In genomic region chrX:93557171-93557570, GRCm38 (mm10) we compare ENCODE assay signal across 15 mouse cellular contexts.
A peak's percentile ranks its signal among the peaks of the same experiment; 100 is the strongest.
DNase-seq lines count a peak whose midpoint lies in the region; ATAC-seq and TF ChIP-seq lines count a peak whose summit lies in the region.
"Had no signal": no experiment of that assay in that cellular context is flagged by ENCODE, and none has a peak within 500 bp of the region (broad histone marks: within the 10 kb centered on the region; RNA-seq: fewer than 3 reads in every experiment).

No protein-coding gene starts in this region.

- ATAC-seq in liver, postnatal 0 days = no peak

- no peak for DNase-seq in gastrocnemius, adult 2 months
- no peak for DNase-seq in gastrocnemius, postnatal 36 days
- DNase-seq in liver, postnatal 0 days = no peak
- DNase-seq in liver = no peak
- peak; percentile 8 for DNase-seq in MEL (ENCODE audit: low read depth, low spot score)
- DNase-seq in retina, embryonic 14.5 days (ENCODE audit: low spot score) = peak; percentile 47
- DNase-seq in frontal cortex, postnatal 10 days (ENCODE audit: low spot score in 2 of 2) = no peak
- DNase-seq in kidney, adult 18-20 months = no peak
- DNase-seq: adrenal gland, adult 8-10 months; cerebellum, adult 11 months; right cerebral cortex, postnatal 25 days had no signal

- no peaks in the 10 kb centered on the region for H3K79me2 ChIP-seq in MEL (ENCODE audit: control insufficient read depth, insufficient read depth, low read length, poor library complexity)

- TF ChIP-seq CTCF in gastrocnemius, adult 2 months (IDR thresholded peaks at IDR 0.05) = peak; percentile 51
- peak; percentile 46 for TF ChIP-seq CTCF in liver, postnatal 0 days (IDR thresholded peaks at IDR 0.05; ENCODE audit: low read depth)
- peak in 1 of 3 experiments; percentile 37; a peak in 3 of 6 replicates for TF ChIP-seq CTCF in MEL (IDR thresholded peaks at IDR 0.05 in 2 of 3, conservative IDR thresholded peaks at IDR 0.05 in 1 of 3; ENCODE audit: control insufficient read depth in 1 of 3, insufficient read depth in 1 of 3, low read depth in 2 of 3, low read length in 3 of 3, poor library complexity in 1 of 3, severe bottlenecking in 1 of 3)

- 38% methylated on average over 1 of the region's 1 CpGs for WGBS in liver, postnatal 0 days (ENCODE audit: insufficient replicate concordance)

- H3K4me1 ChIP-seq in liver, postnatal 0 days (ENCODE audit: insufficient read depth) = no peaks in the 10 kb centered on the region
- no peaks in the 10 kb centered on the region for H3K4me1 ChIP-seq in MEL (ENCODE audit: control insufficient read depth in 1 of 2, insufficient read depth in 2 of 2, low read length in 2 of 2)
- H3K4me1 ChIP-seq: embryonic facial prominence, embryonic 15.5 days; heart, embryonic 15.5 days had no signal

- H3K36me3 ChIP-seq in liver, postnatal 0 days (replicated peaks; ENCODE audit: insufficient read depth, low read length) = no peaks in the 10 kb centered on the region
- peaks cover 0 to 6% of the 10 kb centered on the region in 2 experiments; a peak in 2 of 4 replicates for H3K36me3 ChIP-seq in MEL (ENCODE audit: control insufficient read depth in 1 of 2, insufficient read depth in 2 of 2, low read length in 2 of 2)
- H3K36me3 ChIP-seq: embryonic facial prominence, embryonic 15.5 days; heart, embryonic 15.5 days had no signal

- H3K27me3 ChIP-seq in liver, postnatal 0 days (ENCODE audit: insufficient read depth, low read length) = no peaks in the 10 kb centered on the region
- no peaks in the 10 kb centered on the region for H3K27me3 ChIP-seq in MEL (ENCODE audit: control insufficient read depth in 1 of 2, insufficient read depth in 2 of 2, low read length in 2 of 2)
- H3K27me3 ChIP-seq: embryonic facial prominence, embryonic 15.5 days; heart, embryonic 15.5 days had no signal

- intact Hi-C loops in gastrocnemius, adult 2 months (cut with DNase I) = loop anchor here (5.0 kb wide), 1 partner anchor 485 kb away; no protein-coding TSS in a partner anchor
- intact Hi-C loops in gastrocnemius, postnatal 36 days (cut with DNase I) = no loop called here

- no peak for TF ChIP-seq POLR2A in MEL (IDR thresholded peaks at IDR 0.05; ENCODE audit: control insufficient read depth in 1 of 2, insufficient read depth in 1 of 2, low read depth in 1 of 2, low read length in 2 of 2, poor library complexity in 1 of 2)

- H3K9ac ChIP-seq in liver, postnatal 0 days (replicated peaks) = no peak overlapping the region
- H3K9ac ChIP-seq in MEL (ENCODE audit: control insufficient read depth, low read depth, low read length, poor library complexity, severe bottlenecking) = no peak overlapping the region
- H3K9ac ChIP-seq: embryonic facial prominence, embryonic 15.5 days; heart, embryonic 15.5 days had no signal

- no peak overlapping the region for H3K4me3 ChIP-seq in gastrocnemius, adult 2 months
- no peak overlapping the region for H3K4me3 ChIP-seq in liver, postnatal 0 days (ENCODE audit: low read depth, low read length)
- H3K4me3 ChIP-seq in MEL (ENCODE audit: control insufficient read depth in 1 of 2, insufficient read depth in 1 of 2, low read depth in 2 of 2, low read length in 2 of 2) = no peak overlapping the region
- H3K4me3 ChIP-seq: embryonic facial prominence, embryonic 15.5 days; heart, embryonic 15.5 days had no signal

- no peak overlapping the region for H3K27ac ChIP-seq in gastrocnemius, adult 2 months
- no peak overlapping the region for H3K27ac ChIP-seq in liver, postnatal 0 days (ENCODE audit: low read depth)
- H3K27ac ChIP-seq in MEL (ENCODE audit: control insufficient read depth, low read depth, low read length) = no peak overlapping the region
- H3K27ac ChIP-seq: embryonic facial prominence, embryonic 15.5 days; heart, embryonic 15.5 days; macrophage had no signal

- H3K4me2 ChIP-seq in liver, postnatal 0 days (ENCODE audit: low read depth, low read length) = no peak overlapping the region
- H3K4me2 ChIP-seq: embryonic facial prominence, embryonic 15.5 days; heart, embryonic 15.5 days had no signal

- peak; percentile 23 for TF ChIP-seq RAD21 in MEL (IDR thresholded peaks at IDR 0.05; ENCODE audit: low read depth, low read length)

- no peak for TF ChIP-seq EP300 in liver, postnatal 0 days (IDR thresholded peaks at IDR 0.05; ENCODE audit: low read depth)
- TF ChIP-seq EP300 in MEL (IDR thresholded peaks at IDR 0.05; ENCODE audit: low read depth in 1 of 2, low read length in 2 of 2) = no peak

- H3K9me3 ChIP-seq in liver, postnatal 0 days (ENCODE audit: low read length) = no peaks in the 10 kb centered on the region
- no peaks in the 10 kb centered on the region for H3K9me3 ChIP-seq in MEL (replicated peaks; ENCODE audit: insufficient read depth, low read length)
- H3K9me3 ChIP-seq: embryonic facial prominence, embryonic 15.5 days; G1E; heart, embryonic 15.5 days had no signal

TF ChIP-seq in MEL, 35 proteins besides CTCF, POLR2A, EP300 and RAD21:
- peak; percentile 30; the same call in 1 of the 2 replicates for TF ChIP-seq SMC3 (IDR thresholded peaks at IDR 0.05; ENCODE audit: low read depth, low read length)
- no peak for TF ChIP-seq JUND (IDR thresholded peaks at IDR 0.05; ENCODE audit: low read depth, low read length)

Comparison
In these comparisons a context has a peak if more than half of its experiments do, and no peak if none do; other contexts are left out.
1. DNase-seq: peak in MEL (single experiment) and retina, embryonic 14.5 days (single experiment); none in gastrocnemius, adult 2 months (single experiment), gastrocnemius, postnatal 36 days (0 of 2), liver, postnatal 0 days (single experiment), liver (single experiment), frontal cortex, postnatal 10 days (0 of 2) and kidney, adult 18-20 months (single experiment).